ENCODE assay signal across 7 mouse cellular contexts in the genomic region with DNA sequence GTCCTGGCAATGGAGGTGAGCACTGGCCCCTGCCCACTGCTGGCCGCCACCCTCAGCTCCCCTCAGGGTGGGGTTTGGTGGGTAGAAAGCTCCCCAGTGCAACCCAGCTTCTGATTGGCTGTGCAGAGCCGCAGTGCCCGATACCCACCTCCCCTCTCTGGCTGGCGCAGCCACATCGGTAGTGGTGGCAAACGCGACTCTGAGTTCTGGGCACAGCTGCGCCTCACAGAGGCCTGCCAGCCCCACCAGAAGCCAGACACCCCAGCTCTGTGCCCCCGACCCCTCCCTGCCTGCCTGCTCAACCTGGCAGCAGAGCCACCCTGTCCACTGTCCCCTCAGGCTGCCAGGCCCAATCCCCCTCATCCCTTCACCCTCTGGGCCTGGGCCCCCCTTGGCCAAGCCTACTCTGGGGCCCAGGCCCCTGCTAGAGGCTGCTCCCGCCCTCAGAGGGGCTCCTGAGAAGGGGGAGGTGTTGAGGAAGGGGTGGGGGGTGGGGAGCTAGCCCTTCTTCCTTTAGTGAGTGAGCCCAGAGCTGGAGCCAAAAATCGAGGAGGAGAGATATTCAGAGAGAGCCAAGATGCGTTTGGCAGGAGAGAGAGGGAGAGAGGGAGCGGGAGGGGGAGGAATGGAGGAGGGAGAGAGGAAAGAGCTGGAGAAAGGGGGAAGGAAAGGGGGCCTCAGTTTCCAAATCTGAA. TPM values are rescaled to one million over a fixed set of nuclear protein-coding genes. Genes with fewer than 3 reads are reported as not detected.
A peak's percentile ranks its signal among the peaks of the same experiment; 100 is the strongest.
DNase-seq lines count a peak whose midpoint lies in the region; ATAC-seq and TF ChIP-seq lines count a peak whose summit lies in the region.

No protein-coding gene starts in this region.

- peak overlapping the region; percentile 30 for H3K4me2 ChIP-seq in midbrain, embryonic 15.5 days

- H3K27me3 ChIP-seq in midbrain, embryonic 15.5 days (replicated peaks) = peaks cover 72% of the 10 kb centered on the region

- H3K9ac ChIP-seq in midbrain, embryonic 15.5 days = no peak overlapping the region

- TF ChIP-seq CTCF in embryonic fibroblast, embryonic 13.5 days (IDR thresholded peaks at IDR 0.05; ENCODE audit: borderline replicate concordance, insufficient read depth, low read length) = no peak

- no peak overlapping the region for H3K4me3 ChIP-seq in embryonic fibroblast, embryonic 13.5 days (ENCODE audit: insufficient read depth, low read length)
- H3K4me3 ChIP-seq in midbrain, embryonic 15.5 days = no peak overlapping the region

- H3K4me1 ChIP-seq in embryonic fibroblast, embryonic 13.5 days (ENCODE audit: control insufficient read depth, insufficient read depth, low read length) = peaks cover 30% of the 10 kb centered on the region
- H3K4me1 ChIP-seq in midbrain, embryonic 15.5 days = peaks cover 15% of the 10 kb centered on the region

- 45% methylated on average over 13 of the region's 13 CpGs for WGBS in midbrain, embryonic 15.5 days

- TF ChIP-seq POLR2A in embryonic fibroblast, embryonic 13.5 days (IDR thresholded peaks at IDR 0.05; ENCODE audit: low read depth, low read length) = no peak

- peak; percentile 88 to 93 for DNase-seq in right cerebral cortex, postnatal 10 days (ENCODE audit: low spot score in 2 of 2)
- DNase-seq in right cerebral cortex, postnatal 36 days (ENCODE audit: low spot score in 2 of 2) = no peak
- peak; percentile 51 for DNase-seq in heart, postnatal 25 days (ENCODE audit: low spot score)
- no peak for DNase-seq in spleen, postnatal 4 days (ENCODE audit: low spot score in 2 of 2)

- H3K9me3 ChIP-seq in midbrain, embryonic 15.5 days = no peaks in the 10 kb centered on the region

- peak; percentile 74 for ATAC-seq in midbrain, embryonic 15.5 days (replicated peaks)
- ATAC-seq in erythroblast, adult 5-6 weeks (replicated peaks; ENCODE audit: low FRiP score, poor library complexity, severe bottlenecking) = no peak

- intact Hi-C loops in heart, postnatal 25 days (cut with DNase I) = no loop called here

- H3K36me3 ChIP-seq in midbrain, embryonic 15.5 days (replicated peaks) = no peaks in the 10 kb centered on the region

- peak overlapping the region; percentile 36 for H3K27ac ChIP-seq in embryonic fibroblast, embryonic 13.5 days (ENCODE audit: insufficient read depth, low read length)
- peak overlapping the region; percentile 80 for H3K27ac ChIP-seq in midbrain, embryonic 15.5 days

RNA-seq across cellular contexts. Expression of a gene that starts 6.2 kb away (rescaled TPM):
- polyA plus RNA-seq in embryonic fibroblast, embryonic 13.5 days (2011; ENCODE audit: insufficient read length, low read depth, missing spikeins) = 173 and 236 TPM in 2 replicates
- total RNA-seq in heart, postnatal 25 days (2021) = 100 to 1,000 TPM; 287 to 311 TPM
- polyA plus RNA-seq in midbrain, embryonic 15.5 days (2015; fragmentation: Nextera tagmentation; extraction: Ambion mirVana) = 48.6 and 54.0 TPM in 2 replicates
- total RNA-seq in erythroblast, adult 5-6 weeks (2015; ENCODE audit: low replicate concordance) = 19.0 and 24.5 TPM in 2 replicates
- 7.9 and 14.1 TPM in 2 replicates for total RNA-seq in erythroblast, adult 5-6 weeks (2017; ENCODE audit: low replicate concordance)

RNA-seq across cellular contexts. Expression of a gene that starts 28.7 kb away (rescaled TPM):
- 2.0 and 2.3 TPM in 2 replicates for polyA plus RNA-seq in embryonic fibroblast, embryonic 13.5 days (2011; ENCODE audit: insufficient read length, low read depth, missing spikeins)
- 10 to 100 TPM in 1 of 2 experiments, 1 to 10 TPM in 1; 9.6 to 10.3 TPM for total RNA-seq in heart, postnatal 25 days (2021)
- 12.3 and 13.4 TPM in 2 replicates for polyA plus RNA-seq in midbrain, embryonic 15.5 days (2015; fragmentation: Nextera tagmentation; extraction: Ambion mirVana)
- total RNA-seq in erythroblast, adult 5-6 weeks (2015; ENCODE audit: low replicate concordance) = 2.3 TPM in 1 of 2 replicates, not detected in the other
- 2.3 and 3.9 TPM in 2 replicates for total RNA-seq in erythroblast, adult 5-6 weeks (2017; ENCODE audit: low replicate concordance)

RNA-seq across cellular contexts. Expression of a gene that starts 37.4 kb away (rescaled TPM):
- polyA plus RNA-seq in embryonic fibroblast, embryonic 13.5 days (2011; ENCODE audit: insufficient read length, low read depth, missing spikeins) = 11.7 and 12.6 TPM in 2 replicates
- total RNA-seq in heart, postnatal 25 days (2021) = 10 to 100 TPM; 28.9 to 30.0 TPM
- 35.5 and 36.1 TPM in 2 replicates for polyA plus RNA-seq in midbrain, embryonic 15.5 days (2015; fragmentation: Nextera tagmentation; extraction: Ambion mirVana)
- 4.4 and 5.9 TPM in 2 replicates for total RNA-seq in erythroblast, adult 5-6 weeks (2015; ENCODE audit: low replicate concordance)
- total RNA-seq in erythroblast, adult 5-6 weeks (2017; ENCODE audit: low replicate concordance) = 7.4 and 7.7 TPM in 2 replicates

RNA-seq across cellular contexts. Expression of a gene that starts 46.5 kb away (rescaled TPM):
- 57.6 and 61.7 TPM in 2 replicates for polyA plus RNA-seq in embryonic fibroblast, embryonic 13.5 days (2011; ENCODE audit: insufficient read length, low read depth, missing spikeins)
- total RNA-seq in heart, postnatal 25 days (2021) = 10 to 100 TPM; 80.8 to 81.1 TPM
- polyA plus RNA-seq in midbrain, embryonic 15.5 days (2015; fragmentation: Nextera tagmentation; extraction: Ambion mirVana) = 88.2 and 91.7 TPM in 2 replicates
- total RNA-seq in erythroblast, adult 5-6 weeks (2015; ENCODE audit: low replicate concordance) = 379 and 406 TPM in 2 replicates
- 572 and 669 TPM in 2 replicates for total RNA-seq in erythroblast, adult 5-6 weeks (2017; ENCODE audit: low replicate concordance)

RNA-seq across cellular contexts. Expression of a gene that starts 52.8 kb away (rescaled TPM):
- 1,122 and 1,201 TPM in 2 replicates for polyA plus RNA-seq in embryonic fibroblast, embryonic 13.5 days (2011; ENCODE audit: insufficient read length, low read depth, missing spikeins)
- 100 to 1,000 TPM; 365 to 441 TPM for total RNA-seq in heart, postnatal 25 days (2021)
- polyA plus RNA-seq in midbrain, embryonic 15.5 days (2015; fragmentation: Nextera tagmentation; extraction: Ambion mirVana) = 669 and 673 TPM in 2 replicates
- 255 and 289 TPM in 2 replicates for total RNA-seq in erythroblast, adult 5-6 weeks (2015; ENCODE audit: low replicate concordance)
- 800 and 908 TPM in 2 replicates for total RNA-seq in erythroblast, adult 5-6 weeks (2017; ENCODE audit: low replicate concordance)

Comparison
In these comparisons a context has a peak if more than half of its experiments do, and no peak if none do; other contexts are left out.
1. DNase-seq: peak in right cerebral cortex, postnatal 10 days (2 of 2) and heart, postnatal 25 days (single experiment); none in right cerebral cortex, postnatal 36 days (0 of 2) and spleen, postnatal 4 days (0 of 2).
2. RNA of a gene that starts 6.2 kb away (total RNA-seq): 287 to 311 TPM in heart, postnatal 25 days; 7.9 to 24.5 TPM in erythroblast, adult 5-6 weeks; every median in the first group is over 10 times any median in the second.